Mouse (Mus musculus) heart, embryonic 13.5 days (tissue): ENCODE measurements around the gene Spaca4. TPM values are rescaled to one million over a fixed set of nuclear protein-coding genes. Genes with fewer than 3 reads are reported as not detected.
A peak's percentile ranks its signal among the peaks of the same experiment; 100 is the strongest.

Experiments used
- ATAC-seq: fragments of 200-750 bp; cut with Nextera tagmentation; 2 replicates; pipeline ENCODE4 v1.8.0; 2017; ENCODE audit warnings: moderate TSS enrichment; ENCODE audit not compliant: insufficient number of reproducible peaks, low FRiP score, low TSS enrichment; ENCODE audit errors: extremely low read depth
- H3K27ac ChIP-seq: fragments of 300-500 bp; sonication (generic); replicated peaks from 2 replicates; pipeline ENCODE4 v1.5.1; 2015; ENCODE audit warnings: moderate library complexity, mild to moderate bottlenecking, inconsistent platforms
- H3K27me3 ChIP-seq: fragments of 300-500 bp; sonication (generic); replicated peaks from 2 replicates; pipeline ENCODE4 v1.6.1; 2015; ENCODE audit warnings: mild to moderate bottlenecking, inconsistent platforms
- H3K36me3 ChIP-seq: fragments of 300-500 bp; sonication (generic); 2 replicates; pipeline ENCODE4 v1.6.1; 2015; ENCODE audit warnings: mild to moderate bottlenecking, inconsistent platforms
- H3K4me1 ChIP-seq: fragments of 300-500 bp; sonication (generic); 2 replicates; pipeline ENCODE4 v1.6.1; 2015; ENCODE audit warnings: inconsistent platforms
- H3K4me2 ChIP-seq: fragments of 300-500 bp; sonication (generic); 2 replicates; pipeline ENCODE4 v1.6.1; 2015; ENCODE audit warnings: inconsistent platforms, mild to moderate bottlenecking, moderate library complexity
- H3K4me3 ChIP-seq: fragments of 300-500 bp; sonication (generic); 2 replicates; pipeline ENCODE4 v1.5.1; 2015; ENCODE audit warnings: moderate library complexity, mild to moderate bottlenecking, inconsistent platforms
- H3K9ac ChIP-seq: fragments of 300-500 bp; sonication (generic); 2 replicates; pipeline ENCODE4 v1.6.1; 2015; ENCODE audit warnings: inconsistent platforms, mild to moderate bottlenecking, moderate library complexity
- H3K9me3 ChIP-seq: fragments of 300-500 bp; sonication (generic); 2 replicates; pipeline ENCODE4 v1.6.1; 2016; ENCODE audit warnings: inconsistent platforms
- WGBS: fragments of 180-500 bp; shearing (Covaris S2); methylation state at CpG from one replicate; pipeline ENCODE4 v1.1.7; 2015; ENCODE audit warnings: mixed read lengths; 5-methylcytosine and 5-hydroxymethylcytosine counted together
- polyA plus RNA-seq: library from polyadenylated mRNA; unstranded; fragments of >200 nt; fragmentation: Nextera tagmentation; extraction: Ambion mirVana; gene quantifications from 2 replicates; pipeline ENCODE4 v1.2.1, GENCODE M21; 2015

Spaca4 gene
- polyA plus RNA-seq, result not detected in 2 replicates

- no peak within 1 kb of the TSS for H3K9ac ChIP-seq
- H3K27ac ChIP-seq, result no peak within 1 kb of the TSS
- no peak for ATAC-seq
- H3K4me1 ChIP-seq, result peaks cover 10% of the 10 kb centered on the region
- peaks cover 77% of the 10 kb centered on the region for H3K36me3 ChIP-seq
- H3K4me2 ChIP-seq, result no peak within 1 kb of the TSS
- no peak within 1 kb of the TSS for H3K4me3 ChIP-seq
- no peaks in the 10 kb centered on the region for H3K27me3 ChIP-seq
- H3K9me3 ChIP-seq, result no peaks in the 10 kb centered on the region
- WGBS, result 89% methylated on average over 11 of the region's 11 CpGs
These were observed at the start of gene Spaca4 for GRCm38 (mm10) chr7:45725713-45726112. TSS of gene Spaca4 (minus strand) at chr7:45725813.

GRCm38 (mm10) chr7:45775237-45775636 is 49.6 kb upstream of the Spaca4 start:
- no peak for ATAC-seq
- no peak overlapping the region for H3K4me3 ChIP-seq
- H3K9me3 ChIP-seq, result no peaks in the 10 kb centered on the region
- peaks cover 10% of the 10 kb centered on the region for H3K4me1 ChIP-seq
- H3K27me3 ChIP-seq, result peaks cover 67% of the 10 kb centered on the region
- H3K36me3 ChIP-seq, result no peaks in the 10 kb centered on the region
- H3K4me2 ChIP-seq, result no peak overlapping the region
- H3K9ac ChIP-seq, result no peak overlapping the region
- H3K27ac ChIP-seq, result no peak overlapping the region
- 50% methylated on average over 7 of the region's 7 CpGs for WGBS

- WGBS, result 57% methylated on average over 4 of the region's 4 CpGs
- H3K4me1 ChIP-seq, result no peaks in the 10 kb centered on the region
- peaks cover 37% of the 10 kb centered on the region for H3K27me3 ChIP-seq
- no peak overlapping the region for H3K27ac ChIP-seq
- H3K36me3 ChIP-seq, result no peaks in the 10 kb centered on the region
- H3K9ac ChIP-seq, result no peak overlapping the region
- H3K4me2 ChIP-seq, result no peak overlapping the region
- no peaks in the 10 kb centered on the region for H3K9me3 ChIP-seq
- ATAC-seq, result no peak
- H3K4me3 ChIP-seq, result no peak overlapping the region
These were observed 45.5 kb upstream of the Spaca4 start for GRCm38 (mm10) chr7:45771101-45771500.

- Histone ChIP-seq H3K4me3 (no peak overlapping the region), H3K36me3 (no peaks in the 10 kb centered on the region), H3K9ac (no peak overlapping the region), H3K27ac (no peak overlapping the region), H3K9me3 (no peaks in the 10 kb centered on the region), H3K4me1 (no peaks in the 10 kb centered on the region), H3K27me3 (peaks cover 31% of the 10 kb centered on the region), H3K4me2 (no peak overlapping the region)
- ATAC-seq, result no peak
- WGBS, result 56% methylated on average over 8 of the region's 8 CpGs
These were observed 44.9 kb upstream of the Spaca4 start for GRCm38 (mm10) chr7:45770427-45771082.

GRCm38 (mm10) chr7:45767500-45767899 is 41.9 kb upstream of the Spaca4 start:
- no peak overlapping the region for H3K9ac ChIP-seq
- WGBS, result 86% methylated on average over 6 of the region's 6 CpGs
- no peaks in the 10 kb centered on the region for H3K9me3 ChIP-seq
- no peak overlapping the region for H3K4me2 ChIP-seq
- H3K27ac ChIP-seq, result no peak overlapping the region
- no peak for ATAC-seq
- H3K4me3 ChIP-seq, result no peak overlapping the region
- H3K27me3 ChIP-seq, result peaks cover 7% of the 10 kb centered on the region
- H3K36me3 ChIP-seq, result no peaks in the 10 kb centered on the region
- H3K4me1 ChIP-seq, result no peaks in the 10 kb centered on the region

GRCm38 (mm10) chr7:45766764-45767163 is 41.2 kb upstream of the Spaca4 start:
- 41% methylated on average over 8 of the region's 8 CpGs for whole genome bisulfite sequencing
- Histone ChIP-seq H3K27ac (no peak overlapping the region), H3K4me2 (no peak overlapping the region), H3K9ac (no peak overlapping the region), H3K36me3 (no peaks in the 10 kb centered on the region), H3K27me3 (0 out of 2 replicates have a peak, but pooled peaks cover 5% of the 10 kb centered on the region), H3K4me1 (no peaks in the 10 kb centered on the region), H3K4me3 (no peak overlapping the region), H3K9me3 (no peaks in the 10 kb centered on the region)
- no peak for ATAC-seq

GRCm38 (mm10) chr7:45765995-45766394 is 40.4 kb upstream of the Spaca4 start:
- 48% methylated on average over 8 of the region's 8 CpGs for WGBS
- no peak overlapping the region for H3K9ac ChIP-seq
- no peak overlapping the region for H3K27ac ChIP-seq
- H3K9me3 ChIP-seq, result no peaks in the 10 kb centered on the region
- no peak overlapping the region for H3K4me3 ChIP-seq
- no peak for ATAC-seq
- H3K4me2 ChIP-seq, result no peak overlapping the region
- peaks cover 5% of the 10 kb centered on the region for H3K27me3 ChIP-seq
- no peaks in the 10 kb centered on the region for H3K36me3 ChIP-seq
- no peaks in the 10 kb centered on the region for H3K4me1 ChIP-seq

- peaks cover 6% of the 10 kb centered on the region for H3K4me1 ChIP-seq
- no peak overlapping the region for H3K27ac ChIP-seq
- H3K9ac ChIP-seq, result no peak overlapping the region
- peaks cover 44% of the 10 kb centered on the region for H3K27me3 ChIP-seq
- no peaks in the 10 kb centered on the region for H3K36me3 ChIP-seq
- no peak overlapping the region for H3K4me3 ChIP-seq
- H3K9me3 ChIP-seq, result no peaks in the 10 kb centered on the region
- WGBS, result 51% methylated on average over 5 of the region's 5 CpGs
- no peak for ATAC-seq
- no peak overlapping the region for H3K4me2 ChIP-seq
These were observed 34.5 kb upstream of the Spaca4 start for GRCm38 (mm10) chr7:45760151-45760550.

GRCm38 (mm10) chr7:45759400-45759799 is 33.8 kb upstream of the Spaca4 start:
- H3K4me2 ChIP-seq, result peak overlapping the region; percentile 58
- no peaks in the 10 kb centered on the region for H3K9me3 ChIP-seq
- no peak overlapping the region for H3K27ac ChIP-seq
- WGBS, result 6% methylated on average over 27 of the region's 27 CpGs
- H3K9ac ChIP-seq, result peak overlapping the region; percentile 61
- peaks cover 6% of the 10 kb centered on the region for H3K4me1 ChIP-seq
- no peaks in the 10 kb centered on the region for H3K36me3 ChIP-seq
- H3K4me3 ChIP-seq, result peak overlapping the region; percentile 33
- peaks cover 44% of the 10 kb centered on the region for H3K27me3 ChIP-seq
- ATAC-seq, result no peak; the same call in 1 of the 2 replicates

- H3K4me3 ChIP-seq, result no peak overlapping the region
- no peak for ATAC-seq
- H3K9me3 ChIP-seq, result no peaks in the 10 kb centered on the region
- no peak overlapping the region for H3K9ac ChIP-seq
- H3K27me3 ChIP-seq, result peaks cover 44% of the 10 kb centered on the region
- peaks cover 6% of the 10 kb centered on the region for H3K4me1 ChIP-seq
- 53% methylated on average over 6 of the region's 6 CpGs for whole genome bisulfite sequencing
- no peaks in the 10 kb centered on the region for H3K36me3 ChIP-seq
- no peak overlapping the region for H3K27ac ChIP-seq
- no peak overlapping the region for H3K4me2 ChIP-seq
These were observed 30.1 kb upstream of the Spaca4 start for GRCm38 (mm10) chr7:45755703-45756102.

GRCm38 (mm10) chr7:45750162-45750561 is 24.5 kb upstream of the Spaca4 start:
- Histone ChIP-seq H3K9ac (no peak overlapping the region), H3K27ac (no peak overlapping the region), H3K9me3 (no peaks in the 10 kb centered on the region; the same call in 1 of the 2 replicates), H3K36me3 (no peaks in the 10 kb centered on the region), H3K27me3 (0 out of 2 replicates have a peak, but pooled peaks cover 6% of the 10 kb centered on the region), H3K4me2 (no peak overlapping the region), H3K4me1 (peaks cover 20% of the 10 kb centered on the region), H3K4me3 (no peak overlapping the region)
- no peak for ATAC-seq
- WGBS, result 73% methylated on average over 9 of the region's 9 CpGs

GRCm38 (mm10) chr7:45749401-45749800 is 23.8 kb upstream of the Spaca4 start:
- no peak overlapping the region for H3K4me2 ChIP-seq
- no peaks in the 10 kb centered on the region for H3K36me3 ChIP-seq
- no peak overlapping the region for H3K27ac ChIP-seq
- 0 out of 2 replicates have a peak, but pooled peaks cover 6% of the 10 kb centered on the region for H3K27me3 ChIP-seq
- H3K9ac ChIP-seq, result peak overlapping the region; percentile 37
- H3K9me3 ChIP-seq, result no peaks in the 10 kb centered on the region; the same call in 1 of the 2 replicates
- peaks cover 20% of the 10 kb centered on the region for H3K4me1 ChIP-seq
- H3K4me3 ChIP-seq, result no peak overlapping the region
- ATAC-seq, result no peak
- 44% methylated on average over 8 of the region's 10 CpGs for WGBS
